Mouse (Mus musculus) thymus, postnatal 4 days (tissue): ENCODE measurements around the gene Slc18a3.

Experiments used
- DNase-seq: peaks from one replicate; pipeline ENCODE4 v3.0.0; 2021

The Slc18a3 gene

DNA sequence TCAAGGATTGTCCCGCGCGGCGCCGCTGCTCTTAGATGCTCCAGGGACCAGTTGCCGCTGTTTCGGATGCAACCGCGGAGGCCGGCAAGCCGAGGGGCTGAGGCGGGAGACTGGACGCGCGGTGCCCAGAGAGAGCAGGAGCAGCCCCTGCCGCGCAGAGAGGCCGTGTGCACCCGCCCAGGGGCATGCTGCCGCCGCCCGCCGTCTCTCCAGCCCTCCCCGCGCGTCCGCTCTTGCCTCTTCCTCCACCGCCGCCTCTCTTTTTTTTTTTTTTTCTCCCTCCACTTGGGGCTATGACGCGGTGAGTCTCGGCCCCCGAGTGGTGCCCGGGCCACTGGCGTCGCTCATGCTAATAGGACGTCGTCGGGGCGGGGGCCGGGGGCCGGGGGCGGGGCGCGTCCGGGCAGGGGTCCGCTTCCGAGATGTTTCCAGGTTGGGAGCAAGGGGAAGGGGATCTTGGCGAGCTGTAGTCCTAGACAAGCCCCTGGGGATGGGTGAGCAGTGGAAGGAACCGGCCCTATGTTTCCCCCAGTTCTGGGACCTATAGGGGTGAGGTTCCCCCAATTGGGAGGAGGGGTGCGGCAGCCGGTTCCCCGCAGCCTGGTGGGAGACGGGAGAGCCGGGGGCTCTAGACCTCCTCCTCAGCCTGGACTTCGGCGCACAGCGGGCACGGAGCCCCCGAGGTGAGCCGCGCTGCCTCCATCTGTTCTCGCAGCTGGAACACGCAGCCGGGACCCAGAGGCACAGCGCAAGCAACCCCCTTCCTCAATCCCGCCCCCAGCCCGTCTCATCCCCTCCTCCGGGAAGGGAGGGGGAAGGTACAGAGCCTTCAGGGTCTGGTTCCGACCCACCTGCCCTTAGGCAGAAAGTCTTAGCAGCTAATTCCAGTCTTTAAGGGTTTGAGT, at the start of gene Slc18a3:
Gene Slc18a3, minus strand, starts transcription at position 250 of the 905 bp plus-strand sequence.
- peak; percentile 14 for DNase-seq

DNA sequence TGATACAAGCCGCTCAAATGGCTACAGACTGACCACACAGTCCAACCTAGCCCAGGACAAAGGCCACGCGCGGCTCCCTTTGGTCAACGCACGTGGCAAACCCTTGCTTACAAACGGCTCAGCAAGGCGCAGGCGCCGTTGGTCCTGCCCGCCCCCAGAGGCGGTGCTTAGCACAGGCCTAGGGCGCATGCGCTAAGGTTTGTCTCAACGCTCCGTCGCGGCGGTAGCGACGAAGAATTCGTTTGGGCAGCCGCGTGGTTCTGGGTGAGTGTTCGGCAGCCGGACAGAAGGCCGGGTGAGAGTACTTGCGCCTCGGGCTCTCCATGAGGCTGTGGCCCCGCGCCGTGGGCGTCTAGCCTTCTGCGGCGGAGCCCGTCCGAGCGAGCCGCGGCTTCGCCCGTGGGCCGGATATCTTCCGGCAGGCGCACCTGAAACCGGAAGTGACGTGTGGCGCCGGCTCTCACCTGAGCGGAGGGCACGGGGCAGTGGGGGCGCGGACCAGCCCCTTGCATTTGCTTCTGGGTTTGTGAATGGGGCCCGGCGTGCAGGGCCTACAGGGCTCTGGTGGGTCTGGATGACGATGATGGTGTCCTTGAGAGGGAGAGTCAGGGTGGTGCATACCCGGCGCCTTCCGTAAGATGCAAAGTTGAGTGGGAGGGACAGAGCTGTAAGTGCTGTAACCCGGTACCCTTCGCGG, 48.8 kb upstream of the Slc18a3 start, which contains the start of gene Ercc6:
Gene Ercc6, plus strand, starts transcription at position 186 of the 697 bp plus-strand sequence.
- peak; percentile 97 for DNase-seq

DNA sequence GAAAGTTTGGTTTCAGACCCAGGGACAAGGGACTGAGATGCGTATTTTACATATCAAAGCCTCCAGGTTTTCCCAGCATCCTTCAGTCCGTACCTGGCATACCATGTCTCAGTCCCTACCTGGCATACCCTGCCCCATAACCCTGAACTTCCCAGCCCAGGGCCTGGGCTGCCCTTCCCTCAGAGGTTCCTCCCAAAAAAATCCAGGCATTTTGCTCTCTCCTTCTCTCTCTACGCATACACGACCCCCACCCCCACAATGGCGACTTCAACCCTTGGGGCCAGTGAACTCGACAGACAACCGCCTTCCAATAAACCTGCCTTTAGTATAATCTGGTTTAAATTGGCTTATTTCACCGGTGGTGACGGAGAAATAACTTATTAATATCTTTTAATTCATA, 48.3 kb upstream of the Slc18a3 start:
- peak; percentile 13 for DNase-seq

DNA sequence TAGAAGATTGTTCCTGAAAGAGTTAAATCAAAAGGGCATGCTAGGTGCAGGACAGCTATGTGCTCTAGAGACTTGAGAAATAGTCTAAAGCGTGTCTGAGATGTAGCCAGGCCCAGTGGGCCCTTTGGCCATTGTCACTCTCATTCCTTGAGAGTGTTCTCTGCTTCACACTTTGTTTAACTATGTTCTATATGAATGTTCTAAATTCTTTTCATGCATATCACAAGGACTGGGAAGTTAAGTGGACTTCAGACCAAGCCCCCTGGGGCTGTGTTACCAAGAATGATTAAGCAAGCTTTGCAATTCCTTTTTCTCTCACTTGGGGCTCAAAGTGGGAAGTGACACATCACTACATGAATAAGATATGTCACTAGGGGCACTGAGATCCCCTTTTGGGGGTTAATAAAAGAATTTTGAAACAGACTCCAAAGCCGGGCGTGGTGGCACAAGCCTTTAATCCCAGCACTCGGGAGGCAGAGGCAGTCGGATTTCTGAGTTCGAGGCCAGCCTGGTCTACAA, 44.9 kb upstream of the Slc18a3 start:
- no peak for DNase-seq

DNA sequence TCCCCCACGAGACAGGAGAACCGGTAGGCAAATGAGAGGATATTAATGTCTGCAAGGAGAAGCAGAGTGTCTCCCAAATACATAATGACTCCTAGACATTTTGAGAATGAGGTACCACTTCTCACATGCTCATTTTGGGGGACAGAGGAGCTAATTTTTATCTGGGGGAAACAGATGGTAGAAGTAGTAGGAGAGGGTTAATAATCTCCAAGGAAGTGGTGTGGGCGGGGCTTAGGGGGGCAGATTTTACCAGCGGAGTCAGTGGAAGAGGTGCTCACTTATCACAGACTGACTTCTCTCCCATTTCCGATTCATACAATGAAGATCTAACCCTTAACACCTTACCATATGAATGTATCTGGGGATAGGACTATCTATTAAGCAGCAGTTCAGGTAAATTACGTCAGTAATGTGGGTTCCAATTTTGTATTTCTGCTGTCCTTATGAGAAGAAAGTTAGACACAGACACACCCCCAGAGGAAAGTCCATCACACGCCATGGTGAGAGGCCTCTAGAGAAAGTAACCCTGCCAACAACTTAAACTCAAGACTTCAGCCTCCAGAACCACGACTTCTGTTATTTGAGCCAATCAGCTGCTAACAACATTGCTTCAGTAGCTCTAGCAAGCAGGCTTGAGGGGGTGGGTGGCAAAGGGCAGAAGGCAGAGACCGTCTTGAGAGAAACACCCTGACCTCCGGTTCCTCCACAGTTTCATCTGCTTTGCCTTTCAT, 43.6 kb upstream of the Slc18a3 start:
- DNase-seq = no peak

DNA sequence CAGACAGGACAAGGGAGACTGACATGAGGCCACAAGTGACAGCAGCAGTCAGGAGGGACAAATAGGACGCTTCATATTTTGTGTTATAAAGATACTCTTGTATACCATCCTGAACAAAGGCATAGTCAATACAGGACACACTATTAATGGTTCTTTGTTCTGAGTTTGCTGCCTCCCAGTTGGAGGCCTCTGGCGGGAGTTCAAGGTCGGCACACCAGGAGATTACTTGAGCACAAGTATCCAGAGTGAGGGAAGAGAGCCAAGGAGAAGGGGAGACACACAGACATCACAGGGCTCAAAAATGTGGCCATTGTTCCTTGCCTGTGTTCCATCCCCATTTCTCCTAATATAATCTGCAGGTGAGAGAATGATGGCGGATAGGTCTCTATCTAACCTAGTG, 42.6 kb upstream of the Slc18a3 start:
- no peak for DNase-seq

DNA sequence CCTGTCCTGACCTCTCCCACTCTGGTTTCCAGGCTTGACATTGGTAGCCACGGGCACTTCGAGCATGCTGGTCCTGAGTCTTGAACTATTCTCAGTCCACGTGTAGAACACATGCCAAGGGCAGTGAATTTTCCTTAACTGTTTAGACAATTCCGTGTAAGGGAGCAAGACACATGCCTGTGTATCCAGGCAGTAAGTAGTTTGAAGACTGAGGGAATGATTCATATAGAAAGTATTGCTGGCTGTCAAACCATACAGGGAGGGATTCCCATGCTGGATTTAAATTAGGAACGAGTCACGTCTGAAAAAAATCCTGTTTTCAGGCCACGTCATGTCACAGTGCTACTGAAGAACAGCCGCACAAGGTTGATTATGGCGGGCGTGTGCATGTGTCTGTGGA, 41.7 kb upstream of the Slc18a3 start:
- no peak for DNase-seq

DNA sequence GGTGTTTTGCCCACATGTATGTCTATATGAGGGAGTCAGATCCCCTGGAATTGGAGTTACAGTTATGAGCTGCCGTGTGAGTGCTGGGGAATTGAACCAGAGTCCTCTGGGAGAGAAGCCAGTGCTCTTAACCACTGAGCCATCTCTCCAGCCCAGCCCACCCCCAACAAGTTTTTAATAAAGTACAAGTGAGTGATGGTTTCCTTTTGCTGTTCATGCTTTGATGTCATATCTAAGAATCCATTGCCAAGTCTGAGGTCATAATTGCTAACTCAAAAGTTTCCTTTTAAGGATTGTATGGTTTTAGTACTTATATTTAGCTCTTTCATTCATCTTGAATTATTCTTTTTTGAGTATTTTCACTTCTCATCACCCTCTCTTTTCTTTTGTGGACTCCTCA, 39.2 kb upstream of the Slc18a3 start:
- no peak for DNase-seq

DNA sequence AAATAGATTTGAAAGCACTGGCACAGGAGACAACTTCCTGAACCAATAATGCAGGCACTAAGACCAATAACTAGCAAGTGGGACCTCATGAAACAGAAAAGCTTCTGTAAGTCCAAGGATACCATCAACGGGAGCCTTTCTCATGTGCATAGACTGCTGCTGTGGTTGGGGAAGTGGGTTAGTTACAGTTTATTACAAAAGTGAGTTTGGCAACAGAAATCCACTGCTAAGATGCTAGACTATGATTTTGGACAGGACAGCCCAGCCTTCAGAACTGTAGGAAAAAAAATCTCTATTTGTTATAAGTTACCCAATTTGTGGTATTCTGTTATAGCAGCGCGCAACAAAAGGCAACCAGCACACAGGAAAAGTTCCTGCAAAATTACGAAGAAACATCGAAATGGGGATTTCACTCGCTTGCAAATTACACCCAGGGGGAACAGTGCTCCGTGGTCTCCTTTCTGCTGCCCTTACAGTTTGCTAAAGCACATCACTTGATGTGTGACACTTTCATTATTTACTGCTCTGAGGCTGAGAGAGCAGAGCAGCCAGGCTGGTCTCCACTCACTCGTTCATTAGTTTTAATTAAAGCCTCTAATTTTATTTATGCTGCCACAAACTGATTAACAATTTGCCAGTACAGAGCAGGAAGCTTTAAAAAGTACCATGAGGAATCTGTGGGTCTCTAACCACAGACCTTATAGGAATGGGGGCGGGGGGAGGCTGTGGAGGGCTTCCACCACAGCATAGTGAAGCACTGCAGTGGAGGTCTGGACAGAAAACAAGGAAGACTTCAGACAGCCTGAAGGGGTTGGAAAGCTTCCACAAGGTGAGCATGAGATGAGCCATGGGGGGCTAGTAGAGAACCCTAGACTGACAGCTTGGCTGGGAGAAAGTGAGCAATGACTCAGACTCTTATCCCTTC, 38.4 kb upstream of the Slc18a3 start:
- no peak for DNase-seq

DNA sequence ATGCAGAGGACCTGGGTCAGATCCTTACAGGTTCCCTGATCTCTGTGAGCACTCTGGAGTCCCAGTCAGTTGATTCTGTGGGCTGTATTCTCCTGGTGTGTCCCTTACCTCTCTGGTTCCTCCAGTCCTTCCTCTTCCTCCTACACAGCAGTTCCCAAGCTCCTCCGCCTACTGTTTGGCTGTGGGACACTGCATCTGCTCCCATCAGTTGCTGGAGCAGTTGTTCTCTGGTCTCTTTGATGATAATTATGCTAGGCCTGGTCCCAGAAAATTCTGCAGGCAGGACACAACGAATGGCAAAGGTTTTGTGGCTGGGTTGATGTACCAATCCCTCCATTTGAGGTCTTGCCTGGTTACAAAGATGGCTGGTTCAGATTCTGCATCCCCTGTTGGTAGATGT, 36.7 kb upstream of the Slc18a3 start:
- no peak for DNase-seq

DNA sequence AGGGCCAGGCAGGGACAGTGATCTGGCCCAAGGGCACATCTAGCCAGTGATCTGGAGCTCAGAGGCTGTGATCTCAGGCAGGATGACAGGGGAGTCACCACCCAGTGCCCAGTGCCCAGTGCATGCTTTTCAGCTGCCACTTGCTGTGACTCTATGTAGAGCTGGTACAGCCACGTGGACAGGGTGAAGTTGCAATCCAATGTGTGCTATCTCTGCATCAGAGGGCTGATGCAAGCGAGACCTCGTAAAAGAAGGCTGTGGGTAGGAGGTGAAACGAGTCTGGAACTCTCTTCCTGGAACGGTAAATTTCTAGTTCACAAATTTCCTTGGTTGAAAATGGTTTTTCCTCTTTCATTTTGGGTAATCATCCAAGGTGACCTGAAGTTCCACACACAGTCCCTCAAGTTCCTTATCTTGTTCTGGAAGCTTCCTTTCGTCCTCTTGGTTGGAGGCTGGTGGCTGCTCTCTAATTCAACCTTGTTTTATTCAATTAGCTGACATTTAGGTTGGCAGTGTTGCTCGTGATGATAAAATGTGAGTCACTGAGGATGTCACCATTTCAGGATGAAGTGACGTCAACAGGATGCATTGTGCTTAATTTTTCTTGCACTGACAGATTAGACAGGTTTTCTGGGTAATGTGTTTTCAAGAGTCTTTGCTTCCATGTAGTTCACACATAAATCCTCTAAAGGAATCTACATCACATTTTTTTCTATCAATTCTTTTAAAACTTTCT, 31.6 kb upstream of the Slc18a3 start:
- DNase-seq = no peak

DNA sequence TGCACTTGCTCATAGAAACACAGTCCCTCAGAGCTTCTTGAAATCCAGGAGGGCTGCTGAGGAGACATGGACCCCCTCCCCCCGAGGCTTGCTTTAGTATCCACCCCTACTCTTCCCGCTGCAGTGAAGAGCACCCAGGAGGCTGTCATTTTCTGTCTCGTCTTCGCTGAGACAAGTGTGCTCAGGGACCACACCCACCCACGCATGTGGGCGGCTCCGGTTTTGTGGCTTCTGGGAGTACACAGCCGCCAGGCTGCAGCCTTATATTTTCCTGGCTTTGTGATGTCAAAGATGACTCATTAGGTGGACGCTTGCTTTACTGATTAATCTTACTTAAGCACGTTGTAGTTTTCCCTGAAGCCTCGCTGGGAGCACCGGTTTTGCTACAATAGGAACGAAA, 27.9 kb upstream of the Slc18a3 start:
- DNase-seq = no peak

DNA sequence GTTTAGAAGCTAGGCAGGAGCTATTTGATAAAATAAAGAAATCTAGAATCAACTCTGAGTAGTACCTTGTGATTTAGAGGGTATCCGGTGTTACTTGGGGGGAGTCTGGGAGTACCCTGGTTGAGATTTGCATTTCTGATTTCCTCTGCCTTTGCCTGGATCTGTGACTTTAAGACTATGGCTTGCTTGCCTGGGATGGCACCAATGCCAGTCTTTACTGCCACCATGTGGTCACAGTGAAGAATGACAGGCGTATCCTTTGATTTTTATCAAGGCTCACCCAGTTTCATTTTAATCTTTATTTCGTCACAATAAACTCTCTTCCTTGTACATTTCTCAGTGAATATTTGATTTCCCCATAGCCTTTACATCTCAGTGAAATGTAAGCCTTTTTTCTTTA, 17.4 kb upstream of the Slc18a3 start:
- no peak for DNase-seq

DNA sequence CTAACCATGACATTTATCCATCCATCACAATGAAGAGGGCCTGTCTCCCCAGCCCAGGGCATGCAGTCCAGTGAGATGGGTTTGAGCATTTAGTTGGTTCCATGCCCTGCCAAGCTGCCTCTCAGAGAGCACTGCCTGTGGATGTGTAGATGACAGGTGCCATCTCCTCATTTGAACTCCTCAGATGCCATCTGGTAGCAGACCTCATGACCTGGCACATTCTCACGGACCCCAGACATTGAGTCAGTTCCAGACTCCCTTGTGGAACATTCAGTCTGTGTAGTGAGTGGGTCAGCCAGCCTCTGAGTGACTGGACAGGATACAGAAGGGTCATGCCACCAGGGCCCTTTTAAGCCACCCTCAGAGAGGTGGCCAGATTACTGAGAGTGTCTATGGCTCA, 12.9 kb upstream of the Slc18a3 start:
- DNase-seq = no peak

DNA sequence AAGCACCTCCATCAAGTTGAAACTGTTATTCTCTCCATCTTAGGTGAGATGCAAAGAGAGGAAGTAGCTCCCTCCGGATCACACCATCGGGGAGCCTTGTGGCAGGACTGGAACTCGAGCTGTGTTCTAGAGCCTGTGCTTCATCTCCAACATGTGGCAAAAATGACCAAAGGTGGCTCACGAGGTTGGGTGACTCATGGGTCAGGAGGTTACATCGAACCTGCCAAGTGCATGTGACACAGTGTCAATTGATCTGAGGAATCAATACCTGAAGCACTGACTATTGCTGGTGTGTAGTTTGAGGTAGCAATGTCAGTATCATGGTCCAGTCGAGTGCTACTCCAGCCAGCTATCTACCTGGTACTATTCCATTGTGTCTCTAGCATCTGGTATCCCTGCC, 11.9 kb upstream of the Slc18a3 start:
- DNase-seq = no peak

DNA sequence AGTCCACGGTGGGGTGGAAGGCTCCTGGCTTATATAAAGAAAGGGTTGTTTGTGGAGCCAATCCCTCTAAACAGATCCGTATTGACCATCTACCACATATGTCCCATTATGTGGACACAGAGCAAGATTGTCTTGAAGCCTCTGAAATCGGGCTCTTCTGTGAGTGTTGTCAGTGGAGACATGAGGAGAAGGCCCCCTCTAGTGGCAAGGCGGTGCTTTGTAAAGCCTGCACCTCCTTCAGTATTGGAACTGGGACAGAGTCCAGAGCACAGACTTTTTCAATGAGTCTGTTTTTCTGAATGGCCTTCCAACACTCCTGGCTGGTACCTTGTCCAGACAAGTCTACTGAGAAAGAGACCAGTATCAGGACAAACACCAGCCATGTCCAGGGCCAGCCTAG, 8.3 kb upstream of the Slc18a3 start:
- DNase-seq = peak; percentile 57

DNA sequence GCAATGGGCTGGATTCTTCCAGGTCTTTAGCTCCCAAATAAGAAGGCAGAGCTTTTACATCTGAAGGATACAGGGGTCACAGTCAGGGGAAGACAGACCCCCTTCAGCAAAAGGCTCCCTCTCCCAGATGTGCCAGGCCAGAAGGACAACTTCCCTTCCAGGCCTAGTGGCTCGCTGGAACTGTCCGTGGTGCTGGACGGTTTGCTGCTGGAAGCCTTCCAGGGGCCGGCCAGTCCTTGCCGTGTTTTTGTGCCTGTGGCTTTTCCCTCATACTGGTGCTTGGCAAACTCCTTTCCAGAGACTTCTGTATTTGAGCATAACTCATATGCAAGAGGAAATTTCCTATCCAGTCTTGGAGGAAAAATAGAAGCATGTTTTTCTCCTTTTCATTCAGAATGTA, 3.0 kb upstream of the Slc18a3 start:
- DNase-seq = peak; percentile 54

DNA sequence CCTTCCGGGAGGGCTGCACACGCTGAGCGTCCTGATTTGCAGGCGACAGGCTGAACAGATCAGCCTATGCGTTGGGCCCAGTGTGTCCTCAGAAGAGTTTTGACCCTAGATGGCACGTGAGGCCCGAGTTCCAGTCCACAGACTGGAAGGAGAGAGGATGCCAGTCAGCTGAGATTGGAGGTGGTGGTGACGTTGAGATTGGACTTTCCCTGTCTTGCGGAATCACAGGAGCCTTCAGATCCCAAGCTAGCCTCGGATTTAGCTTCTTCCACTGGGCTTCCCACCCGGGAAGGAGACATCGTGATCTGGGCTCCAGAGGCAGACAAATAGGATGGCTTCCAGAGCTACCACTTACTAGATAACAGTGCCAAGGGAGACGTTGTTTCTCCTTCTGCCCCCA, 1.2 kb upstream of the Slc18a3 start, which contains the start of gene Chat:
Gene Chat, minus strand, starts transcription at position 101 of the 400 bp plus-strand sequence.
- DNase-seq = no peak

DNA sequence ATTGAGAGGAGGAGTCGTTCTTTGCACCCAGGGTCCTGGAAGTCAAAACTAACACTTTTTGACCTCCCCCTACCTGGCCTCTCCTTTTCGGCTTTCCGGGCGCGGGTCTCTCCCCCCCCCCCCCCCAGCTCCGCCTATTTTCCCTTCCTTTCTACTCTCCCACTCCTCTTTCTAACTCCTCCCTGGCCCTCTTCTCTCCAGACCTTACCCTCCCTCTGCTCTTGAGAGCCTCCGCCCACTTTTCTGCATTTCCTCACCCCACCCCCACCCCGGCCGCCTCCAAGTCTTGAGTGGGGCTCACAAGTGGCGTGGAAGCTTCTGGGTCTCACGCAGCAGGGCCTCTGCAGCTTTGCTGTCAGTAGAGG, 838 bp upstream of the Slc18a3 start:
- no peak for DNase-seq

DNA sequence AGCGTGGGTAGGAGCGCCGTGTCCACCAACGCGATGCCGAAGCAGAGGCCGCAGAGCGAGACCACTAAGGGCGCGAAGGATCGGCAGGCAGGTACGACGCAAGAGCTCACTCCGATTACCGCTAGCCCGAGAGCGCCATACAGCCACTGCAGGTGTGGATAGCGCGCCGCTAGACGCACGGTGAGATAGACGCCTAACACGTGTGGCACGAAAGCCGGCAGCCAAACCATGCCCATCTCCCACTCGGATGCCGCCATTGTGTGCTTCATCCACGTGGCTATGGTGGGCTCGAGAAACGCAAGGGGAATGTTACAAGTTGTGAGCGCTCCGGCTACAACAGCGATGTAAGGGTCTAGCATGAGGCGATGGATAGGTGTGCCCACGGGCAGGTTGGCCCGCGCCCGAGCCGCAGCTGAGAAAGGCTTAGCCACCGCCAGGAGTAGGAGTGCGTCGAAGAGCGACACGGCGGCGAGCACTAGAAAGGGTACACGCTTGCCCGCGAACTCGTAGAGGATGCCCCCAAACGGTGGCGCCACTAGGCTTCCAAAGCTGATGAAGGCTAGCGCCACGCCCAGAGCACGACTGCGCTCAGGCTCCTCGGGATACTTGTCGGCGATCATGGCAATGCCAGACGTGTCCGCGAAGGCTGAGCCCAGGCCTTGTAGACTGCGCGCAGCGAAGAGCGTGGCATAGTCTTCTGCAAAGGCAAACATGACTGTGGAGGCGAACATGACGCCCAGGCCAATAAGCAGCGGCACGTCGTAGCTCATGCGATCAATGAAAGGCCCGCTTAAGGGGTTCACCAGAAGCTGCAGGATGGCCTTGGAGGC, 1.2 kb downstream of the Slc18a3 start:
- DNase-seq = peak; percentile 16
